Comparison of ENCODE assay signal across 8 mouse cellular contexts in the genomic region with DNA sequence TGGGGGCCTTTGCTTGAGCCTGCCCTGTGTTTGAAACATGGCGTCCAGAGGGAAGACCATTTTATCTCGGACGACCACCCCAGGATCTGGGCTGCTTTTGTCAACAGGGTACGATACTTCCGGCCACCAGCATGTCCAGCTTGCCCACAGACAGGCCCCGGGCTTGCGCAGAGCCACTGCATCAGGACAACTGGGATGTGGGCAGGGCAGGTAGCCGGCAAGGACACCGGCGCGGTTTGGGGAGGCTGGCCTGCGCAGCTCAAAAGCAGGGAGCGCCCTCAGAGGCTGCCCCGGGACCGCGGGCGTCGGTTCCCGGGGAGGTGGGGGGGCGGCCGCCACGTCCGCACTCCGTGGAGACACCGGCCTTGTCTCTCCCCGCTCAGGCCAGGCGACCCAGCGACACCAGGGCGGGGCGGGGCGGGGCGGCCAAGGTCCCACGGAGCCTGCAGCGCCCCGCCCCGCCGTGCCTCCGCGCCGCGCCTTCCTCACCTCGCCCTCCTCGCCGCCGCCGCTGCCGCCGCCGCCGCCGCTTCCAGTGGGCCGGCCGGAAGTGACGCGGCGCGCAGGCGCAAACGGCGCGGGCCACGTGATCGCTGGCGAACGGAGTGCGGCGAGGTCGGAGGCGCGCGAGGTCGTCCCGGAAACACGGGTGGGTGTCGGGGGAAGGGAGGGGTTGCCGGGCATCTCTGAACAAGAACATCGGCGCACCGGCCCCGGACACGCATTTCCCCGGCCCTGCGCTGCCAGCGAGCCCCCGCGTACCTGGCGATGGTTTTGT. TPM values are rescaled to one million over a fixed set of nuclear protein-coding genes. Genes with fewer than 3 reads are reported as not detected.
DNase-seq lines count a peak whose midpoint lies in the region; ATAC-seq and TF ChIP-seq lines count a peak whose summit lies in the region.

A gene (minus strand): TSS at position 560 of the 778 bp plus-strand sequence.

- H3K4me3 ChIP-seq in embryonic facial prominence, embryonic 10.5 days, result peak within 1 kb of the TSS; percentile 78
- peak within 1 kb of the TSS; percentile 75 for H3K4me3 ChIP-seq in intestine, postnatal 0 days (ENCODE audit: low read depth, low read length)
- H3K4me3 ChIP-seq in midbrain, embryonic 10.5 days, result peak within 1 kb of the TSS; percentile 100

- peak; percentile 97 for DNase-seq in adrenal gland, postnatal 14 days
- DNase-seq in embryonic facial prominence, embryonic 10.5 days (ENCODE audit: low spot score), result peak; percentile 94
- DNase-seq in gonadal fat pad, adult 2 months (ENCODE audit: low read depth), result no peak
- DNase-seq in left cerebral cortex, postnatal 36 days (ENCODE audit: low spot score in 2 of 2), result peak; percentile 93 to 96
- DNase-seq in midbrain, embryonic 10.5 days (ENCODE audit: low spot score), result peak; percentile 89
- peak; percentile 89 to 90 for DNase-seq in right cerebral cortex, postnatal 36 days (ENCODE audit: low spot score in 2 of 2)
- peak; percentile 91 to 95 for DNase-seq in urinary bladder, postnatal 4 days (ENCODE audit: low spot score in 2 of 2)

- H3K27me3 ChIP-seq in embryonic facial prominence, embryonic 10.5 days (replicated peaks; ENCODE audit: low read depth, poor library complexity, severe bottlenecking), result no peaks in the 10 kb centered on the region
- no peaks in the 10 kb centered on the region for H3K27me3 ChIP-seq in intestine, postnatal 0 days (replicated peaks; ENCODE audit: control insufficient read depth, insufficient read depth, low read length)
- H3K27me3 ChIP-seq in midbrain, embryonic 10.5 days (ENCODE audit: low read depth, poor library complexity, severe bottlenecking), result no peaks in the 10 kb centered on the region

- peak; percentile 84 for ATAC-seq in intestine, postnatal 0 days

- peak within 1 kb of the TSS; percentile 86 for H3K9ac ChIP-seq in intestine, postnatal 0 days (ENCODE audit: low read depth, low read length)

- H3K4me2 ChIP-seq in intestine, postnatal 0 days (replicated peaks; ENCODE audit: low read depth), result peak within 1 kb of the TSS; percentile 73

- no peak for TF ChIP-seq CTCF in intestine, postnatal 0 days (IDR thresholded peaks at IDR 0.05; ENCODE audit: low read depth)

- no peaks in the 10 kb centered on the region for H3K9me3 ChIP-seq in embryonic facial prominence, embryonic 10.5 days
- no peaks in the 10 kb centered on the region for H3K9me3 ChIP-seq in intestine, postnatal 0 days (ENCODE audit: control insufficient read depth)
- no peaks in the 10 kb centered on the region for H3K9me3 ChIP-seq in midbrain, embryonic 10.5 days (replicated peaks)

- H3K27ac ChIP-seq in embryonic facial prominence, embryonic 10.5 days (replicated peaks), result peak within 1 kb of the TSS; percentile 92
- H3K27ac ChIP-seq in intestine, postnatal 0 days (ENCODE audit: low read depth, low read length), result peak within 1 kb of the TSS; percentile 98
- H3K27ac ChIP-seq in midbrain, embryonic 10.5 days (replicated peaks), result peak within 1 kb of the TSS; percentile 96

- WGBS in embryonic facial prominence, embryonic 10.5 days, result under 1% methylated on average over 84 of the region's 87 CpGs
- WGBS in intestine, postnatal 0 days, result under 1% methylated on average over 54 of the region's 87 CpGs
- WGBS in midbrain, embryonic 10.5 days, result under 1% methylated on average over 85 of the region's 87 CpGs

- intact Hi-C loops in left cerebral cortex, postnatal 36 days (cut with DNase I), result loop anchor here (5.0 kb wide), 1 partner anchor 62 kb away; no protein-coding TSS in a partner anchor

- H3K36me3 ChIP-seq in embryonic facial prominence, embryonic 10.5 days (replicated peaks), result peaks cover 30% of the 10 kb centered on the region
- H3K36me3 ChIP-seq in intestine, postnatal 0 days (ENCODE audit: control insufficient read depth, insufficient read depth), result peaks cover 6% of the 10 kb centered on the region; the same call in 1 of the 2 replicates
- peaks cover 30% of the 10 kb centered on the region for H3K36me3 ChIP-seq in midbrain, embryonic 10.5 days

- H3K4me1 ChIP-seq in embryonic facial prominence, embryonic 10.5 days, result peaks cover 35% of the 10 kb centered on the region
- peaks cover 16% of the 10 kb centered on the region; the same call in 1 of the 2 replicates for H3K4me1 ChIP-seq in intestine, postnatal 0 days (replicated peaks; ENCODE audit: control insufficient read depth, insufficient read depth, low read length)
- peaks cover 35% of the 10 kb centered on the region for H3K4me1 ChIP-seq in midbrain, embryonic 10.5 days

RNA-seq across cellular contexts. Expression of the gene that starts here (rescaled TPM):
- 52.6 and 67.9 TPM in 2 replicates for total RNA-seq in adrenal gland, postnatal 14 days (2021)
- polyA plus RNA-seq in embryonic facial prominence, embryonic 10.5 days (2016; fragmentation: Nextera tagmentation; extraction: Ambion mirVana), result 201 and 221 TPM in 2 replicates
- 153 and 179 TPM in 2 replicates for polyA plus RNA-seq in gonadal fat pad, adult 2 months (2012; rRNA removed)
- 68.7 and 73.4 TPM in 2 replicates for polyA plus RNA-seq in intestine, postnatal 0 days (2015; fragmentation: Nextera tagmentation; extraction: Ambion mirVana)
- total RNA-seq in left cerebral cortex, postnatal 36 days (2021), result 10 to 100 TPM; 73.4 to 91.7 TPM
- 226 and 238 TPM in 2 replicates for polyA plus RNA-seq in midbrain, embryonic 10.5 days (2016; fragmentation: Nextera tagmentation; extraction: Ambion mirVana)
